Mouse (Mus musculus): ENCODE measurements at regions not wholly inside any gene's neighbourhood (a gene's known extent, or its start where the extent isn't known, plus 50 kb on each side); places are given as distances from the start of the nearest gene placed in this dataset.

DNA sequence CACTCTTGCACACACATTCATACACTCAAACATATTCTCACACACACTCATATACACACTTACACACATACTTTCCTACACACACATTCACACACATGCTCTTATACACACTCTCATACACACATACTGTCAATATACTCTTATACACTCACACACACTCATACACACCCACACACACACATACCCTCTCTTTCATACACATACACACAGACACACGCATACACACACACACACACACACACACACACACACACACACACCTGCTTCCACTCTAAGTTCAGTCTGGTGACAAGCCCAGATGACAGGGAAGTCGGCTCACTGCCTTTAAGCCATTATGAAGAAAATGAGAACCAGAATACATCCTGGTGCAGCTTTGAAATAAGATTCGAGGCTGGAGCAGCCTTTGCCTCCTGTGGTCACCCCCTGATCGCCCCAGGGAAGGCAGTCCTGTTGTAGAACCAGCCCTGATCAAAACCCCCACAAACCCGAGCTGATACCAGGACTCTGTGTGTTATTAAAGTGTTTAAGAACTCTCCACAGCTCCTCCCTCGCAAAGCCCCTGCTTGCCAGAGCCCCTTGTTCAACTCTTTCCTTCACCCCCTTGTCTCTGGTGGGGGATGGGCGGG, 230.3 kb downstream of the Tle3 start:
- no peak for TF ChIP-seq CTCF (conservative IDR thresholded peaks at IDR 0.05; ENCODE audit: insufficient read depth, insufficient read length, low read depth, low read length)
- TF ChIP-seq POLR2A (IDR thresholded peaks at IDR 0.05; ENCODE audit: low read depth, low read length): no peak
